Mouse (Mus musculus) testis, adult 2 months (tissue): ENCODE data around the gene Ralgps1.

Source experiments
- CTCF ChIP-seq: fragments of 200-500 bp; IDR thresholded peaks from 2 replicates; pipeline ENCODE4 v1.5.1; 2012; ENCODE audit warnings: low read depth, mild to moderate bottlenecking, inconsistent platforms, low read length, moderate library complexity; ENCODE audit not compliant: control insufficient read depth, insufficient read depth, insufficient replicate concordance
- POLR2A ChIP-seq: fragments of 200-500 bp; IDR thresholded peaks from 2 replicates; pipeline ENCODE4 v1.6.1; 2012; ENCODE audit warnings: low read depth, mild to moderate bottlenecking, inconsistent platforms, low read length, moderate library complexity; ENCODE audit not compliant: control insufficient read depth

GRCm38 (mm10) chr2:33265793-33266192, 105.5 kb downstream of the Ralgps1 start:
- TF ChIP-seq CTCF (no peak), POLR2A (no peak)
